Mouse (Mus musculus) kidney, adult 2 months (tissue): ENCODE results near the gene Pebp1.

Source experiments
- CTCF ChIP-seq: fragments of 200-500 bp; conservative IDR thresholded peaks from 2 replicates; pipeline ENCODE4 v1.5.1; 2011; ENCODE audit warnings: low read depth, mild to moderate bottlenecking, control low read depth, low read length, moderate library complexity, mixed read lengths; ENCODE audit not compliant: insufficient read depth, insufficient read length
- POLR2A ChIP-seq: fragments of 200-500 bp; IDR thresholded peaks from one replicate; pipeline ENCODE4 v1.6.1; 2011; ENCODE audit warnings: low read depth, low read length, control low read depth

- TF ChIP-seq POLR2A (no peak), CTCF (no peak)
These were observed 1.1 kb downstream of the Pebp1 start for GRCm38 (mm10) chr5:117286286-117286685.
